Mouse (Mus musculus) subcutaneous adipose tissue, adult 2 months (tissue): ENCODE results near the gene Gba. TPM values are rescaled to one million over a fixed set of nuclear protein-coding genes. Genes with fewer than 3 reads are reported as not detected.

Experiments used
- polyA plus RNA-seq: library from polyadenylated mRNA; depleted of rRNA; stranded (reverse); fragments of >200 nt; gene quantifications from 2 replicates; pipeline ENCODE4 v1.2.3, GENCODE M21; 2012; ENCODE audit warnings: low replicate concordance; rRNA removed

The Gba gene
- 119 and 134 TPM in 2 replicates for polyA plus RNA-seq

GRCm38 (mm10) chr3:89202253-89203141 is at the start of gene Gba:
Gba (plus strand) TSS chr3:89202928.

DNA sequence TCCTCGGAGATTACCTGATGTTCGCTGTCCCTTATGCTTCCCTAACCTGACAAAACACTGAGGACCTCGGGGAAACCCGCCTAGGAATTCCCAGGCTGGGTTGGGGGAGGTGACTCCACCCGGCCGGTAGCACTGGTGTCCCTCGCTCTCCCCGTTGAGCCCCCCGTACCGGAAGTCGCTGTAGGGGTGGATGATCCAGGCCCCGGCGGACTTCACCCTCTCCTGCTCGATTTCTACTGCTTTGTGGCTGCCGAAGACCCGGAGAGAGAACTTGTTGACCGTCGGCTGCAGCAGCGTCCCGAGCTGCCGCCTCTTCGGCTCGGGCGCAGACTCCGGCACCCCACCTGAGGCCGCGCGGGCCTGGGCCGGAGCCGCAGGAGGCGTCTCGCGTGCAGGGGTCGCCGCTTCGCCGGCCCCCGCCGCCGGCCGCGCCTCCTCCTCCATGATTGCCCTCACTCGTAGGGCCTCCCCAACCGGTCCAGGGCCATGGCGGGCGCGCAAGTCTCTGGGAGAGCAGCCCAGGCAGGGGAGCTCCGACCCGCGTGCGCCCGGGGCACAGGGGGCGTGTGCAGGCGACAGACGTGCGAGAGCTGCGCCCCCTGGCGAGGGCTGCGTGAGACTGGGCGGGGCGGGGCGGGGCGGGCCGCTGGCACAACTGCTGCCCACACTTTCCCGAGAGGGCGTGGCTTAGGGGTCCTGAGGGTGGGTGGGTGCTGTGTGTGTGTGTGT is 42.9 kb upstream of the Gba start, which contains the start of gene Hcn3:
Gene Hcn3 (minus strand): TSS at position 581 of the 729 bp plus-strand sequence.

DNA sequence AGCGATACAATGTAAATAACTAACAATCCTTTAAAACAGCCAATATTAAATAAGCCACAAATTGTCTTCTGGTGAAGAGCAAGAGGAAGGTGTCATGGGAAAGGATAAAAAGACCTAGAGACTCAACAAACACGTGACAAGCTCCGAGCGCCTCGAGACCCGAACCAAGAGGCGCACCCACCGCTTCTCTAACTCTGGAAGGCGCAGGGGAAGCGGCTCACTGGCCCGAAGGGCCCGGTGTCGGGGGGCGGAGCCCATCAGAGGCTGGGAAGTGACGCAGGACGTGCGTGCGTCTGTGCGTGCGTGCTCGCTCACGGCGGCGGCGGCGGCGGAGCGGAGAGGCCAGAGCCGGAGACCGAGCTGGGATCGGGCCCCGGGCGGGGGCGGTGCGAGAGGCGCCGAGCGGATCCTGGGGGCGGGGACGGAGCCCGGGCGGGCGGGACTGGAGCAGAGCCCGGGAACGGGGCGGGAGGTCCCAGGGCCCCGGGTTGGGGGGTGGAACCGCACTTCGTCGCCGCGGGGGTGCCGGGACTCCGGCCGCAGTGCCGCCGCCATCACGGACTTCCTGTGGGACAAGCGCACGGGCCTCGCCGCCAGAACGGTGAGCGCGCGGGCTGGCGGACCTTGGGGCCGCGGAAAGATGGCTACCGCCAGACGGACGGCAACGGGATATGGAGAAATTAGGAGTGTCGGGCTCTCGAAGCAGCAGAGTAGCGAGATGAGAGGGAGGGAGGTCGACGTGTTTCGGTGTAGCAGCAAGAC is 38.0 kb upstream of the Gba start, which contains the start of gene Clk2:
Gene Clk2 (plus strand): TSS at position 290 of the 762 bp plus-strand sequence.

DNA sequence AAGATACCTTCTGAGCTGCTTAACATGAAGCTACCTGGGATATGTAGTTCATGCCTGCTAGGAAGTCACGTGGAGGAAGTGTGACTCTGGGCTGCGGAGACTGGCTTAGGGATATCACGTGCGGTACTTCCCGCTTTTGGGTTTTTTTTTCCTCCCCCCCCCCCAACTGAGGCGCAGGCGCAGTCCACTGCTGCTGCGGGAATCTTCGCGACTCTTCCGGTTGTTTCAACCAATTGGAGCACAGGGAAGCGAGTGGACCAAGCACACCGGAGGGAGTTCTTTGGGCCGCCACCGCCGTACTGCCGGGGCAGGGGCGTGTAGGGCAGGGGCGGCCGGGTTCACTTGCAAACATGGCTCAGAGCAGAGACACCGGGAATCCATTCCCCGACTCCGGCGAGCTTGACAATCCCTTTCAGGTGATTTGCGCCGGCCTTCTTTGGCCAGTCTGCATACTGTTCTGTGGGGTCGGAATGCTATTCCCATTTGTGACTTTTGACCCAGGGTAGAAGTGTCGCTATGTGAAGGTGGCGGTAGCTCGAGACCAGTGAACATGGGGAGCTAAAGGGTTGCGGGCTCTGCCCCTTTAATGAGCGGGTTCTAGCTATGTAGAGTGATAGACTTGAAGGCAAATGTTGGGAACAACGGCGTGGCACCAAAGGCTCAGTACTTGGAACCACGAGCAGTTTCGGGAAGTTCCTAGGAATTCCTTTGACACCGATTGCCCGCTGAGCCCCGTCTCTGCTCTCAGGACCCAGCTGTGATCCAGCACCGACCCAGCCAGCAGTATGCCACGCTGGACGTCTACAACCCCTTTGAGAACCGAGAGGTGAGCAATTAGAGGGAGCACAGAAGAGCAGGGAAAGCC is 25.3 kb upstream of the Gba start, which contains the start of gene Scamp3:
Gene Scamp3 (plus strand): TSS at position 232 of the 865 bp plus-strand sequence.

DNA sequence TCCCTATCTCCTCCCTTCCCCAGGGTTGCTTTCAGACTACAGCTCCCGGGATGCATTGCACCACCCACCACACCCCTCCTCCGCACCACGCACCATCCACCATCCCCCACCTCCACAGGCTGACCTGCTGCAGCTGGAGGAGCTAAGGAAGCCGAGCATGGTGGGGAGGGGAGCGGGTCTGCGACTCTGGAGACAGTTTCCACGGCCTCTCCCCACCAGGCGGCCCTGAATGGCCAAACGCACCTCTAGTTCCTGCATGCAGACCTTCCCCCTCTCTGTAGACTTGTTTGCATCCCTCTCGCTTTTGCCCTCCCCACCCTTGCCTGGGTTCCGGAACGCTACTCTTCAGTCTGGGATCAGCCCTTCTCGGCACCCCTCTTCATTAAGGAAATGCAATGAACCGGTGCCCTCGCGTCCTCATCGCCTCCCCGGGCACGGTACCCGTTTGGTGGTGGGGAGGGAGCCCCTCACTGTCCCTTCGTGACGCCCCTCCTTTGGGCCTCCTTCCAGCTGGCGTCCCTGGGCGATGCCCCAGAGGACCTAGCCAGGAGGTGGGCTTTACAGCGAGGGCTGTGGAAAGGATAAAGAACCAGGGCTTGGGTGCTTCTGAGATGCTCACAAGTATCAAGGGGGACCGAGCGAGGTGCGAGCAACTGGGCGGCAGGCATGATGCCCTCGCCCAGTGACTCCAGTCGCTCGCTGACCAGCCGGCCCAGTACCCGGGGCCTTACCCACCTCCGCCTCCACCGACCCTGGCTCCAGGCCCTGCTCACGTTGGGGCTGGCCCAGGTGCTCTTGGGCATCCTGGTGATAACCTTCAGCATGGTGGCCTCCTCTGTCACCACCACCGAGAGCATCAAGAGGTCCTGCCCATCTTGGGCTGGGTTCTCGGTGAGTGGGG is 19.4 kb upstream of the Gba start, which contains the start of gene Fam189b:
Gene Fam189b (plus strand): TSS at position 86 of the 901 bp plus-strand sequence.

GRCm38 (mm10) chr3:89214681-89215411 is 12.1 kb downstream of the Gba start, which contains the start of gene Thbs3:
Thbs3 (plus strand) TSS chr3:89215180.

DNA sequence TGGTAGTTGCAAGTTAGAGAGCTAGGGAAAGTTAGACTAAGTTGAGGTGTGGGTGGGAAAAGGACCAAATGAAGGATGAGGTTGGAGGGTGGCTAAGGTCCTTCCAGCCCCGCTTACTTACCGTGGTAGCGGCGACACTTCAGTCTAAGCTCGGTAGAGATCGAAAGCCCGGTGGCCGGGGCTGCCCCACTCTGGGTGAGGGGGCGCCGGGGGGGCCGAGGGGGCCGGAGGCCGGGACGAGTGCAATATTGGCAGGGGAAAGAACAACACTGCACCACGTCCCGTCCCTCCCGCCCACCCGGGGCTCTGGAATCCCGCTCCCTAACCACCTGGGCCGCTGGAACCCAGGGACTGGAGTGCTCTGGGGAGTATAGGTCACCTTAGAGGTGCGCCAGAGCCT is 24.2 kb downstream of the Gba start, which contains the start of gene Mtx1:
Gene Mtx1 (minus strand): TSS at position 189 of the 400 bp plus-strand sequence.

GRCm38 (mm10) chr3:89228836-89229235 is 26.1 kb downstream of the Gba start, which contains the start of gene Muc1:
Muc1 (plus strand) TSS chr3:89229057.

GRCm38 (mm10) chr3:89245688-89246171 is 43.0 kb downstream of the Gba start, which contains the start of gene Krtcap2:
Krtcap2 (plus strand) TSS chr3:89245966.

GRCm38 (mm10) chr3:89246261-89247100 is 43.8 kb downstream of the Gba start, which contains the start of gene Trim46:
Trim46 (minus strand) TSS chr3:89246309.

Other genes with a start within 250 kb of the Gba start
- 34.6 and 53.0 TPM in 2 replicates for gene Rusc1, start 109.6 kb upstream of the Gba start, polyA plus RNA-seq
- gene Gm43738, start 101.8 kb upstream of the Gba start, polyA plus RNA-seq = not detected in 2 replicates
- 79.2 and 117 TPM in 2 replicates for gene Fdps, start 101.0 kb upstream of the Gba start, polyA plus RNA-seq
- gene Pklr, start 66.8 kb upstream of the Gba start, polyA plus RNA-seq = 1.9 TPM in 1 of 2 replicates, not detected in the other
- 0.11 and 1.8 TPM in 2 replicates for gene Hcn3, start 42.7 kb upstream of the Gba start, polyA plus RNA-seq
- 52.1 and 101 TPM in 2 replicates for gene Clk2, start 38.1 kb upstream of the Gba start, polyA plus RNA-seq
- gene Scamp3, start 25.5 kb upstream of the Gba start, polyA plus RNA-seq = 176 and 177 TPM in 2 replicates
- 30.0 and 81.4 TPM in 2 replicates for gene Fam189b, start 19.8 kb upstream of the Gba start, polyA plus RNA-seq
- gene Thbs3, start 12.3 kb downstream of the Gba start, polyA plus RNA-seq = 55.5 and 268 TPM in 2 replicates
- 170 and 192 TPM in 2 replicates for gene Mtx1, start 24.2 kb downstream of the Gba start, polyA plus RNA-seq
- 2.8 and 52.8 TPM in 2 replicates for gene Muc1, start 26.1 kb downstream of the Gba start, polyA plus RNA-seq
- 112 and 194 TPM in 2 replicates for gene Krtcap2, start 43.0 kb downstream of the Gba start, polyA plus RNA-seq
- 5.0 and 16.6 TPM in 2 replicates for gene Trim46, start 43.4 kb downstream of the Gba start, polyA plus RNA-seq
- gene Dpm3, start 56.4 kb downstream of the Gba start, polyA plus RNA-seq = 369 and 505 TPM in 2 replicates
- 187 and 197 TPM in 2 replicates for gene Slc50a1, start 67.6 kb downstream of the Gba start, polyA plus RNA-seq
- 42.8 and 59.6 TPM in 2 replicates for gene Efna1, start 78.2 kb downstream of the Gba start, polyA plus RNA-seq
- 0.56 and 5.8 TPM in 2 replicates for gene Efna3, start 120.0 kb downstream of the Gba start, polyA plus RNA-seq
- 3.7 and 48.7 TPM in 2 replicates for gene Efna4, start 135.1 kb downstream of the Gba start, polyA plus RNA-seq
- 211 and 374 TPM in 2 replicates for gene Adam15, start 147.1 kb downstream of the Gba start, polyA plus RNA-seq
- 2.2 and 6.3 TPM in 2 replicates for gene Dcst2, start 159.0 kb downstream of the Gba start, polyA plus RNA-seq
- gene Dcst1, start 162.3 kb downstream of the Gba start, polyA plus RNA-seq = 1.1 and 4.6 TPM in 2 replicates
- 69.1 and 111 TPM in 2 replicates for gene Zbtb7b, start 191.8 kb downstream of the Gba start, polyA plus RNA-seq
- 0.24 TPM in 1 of 2 replicates, not detected in the other for gene Lenep, start 199.9 kb downstream of the Gba start, polyA plus RNA-seq
- gene Flad1, start 208.9 kb downstream of the Gba start, polyA plus RNA-seq = 62.8 and 93.5 TPM in 2 replicates
- 46.2 and 57.2 TPM in 2 replicates for gene Cks1b, start 215.5 kb downstream of the Gba start, polyA plus RNA-seq
- 109 and 199 TPM in 2 replicates for gene Shc1, start 215.5 kb downstream of the Gba start, polyA plus RNA-seq
- 30.5 and 69.3 TPM in 2 replicates for gene Pygo2, start 227.3 kb downstream of the Gba start, polyA plus RNA-seq
- 53.4 and 121 TPM in 2 replicates for gene Pbxip1, start 233.8 kb downstream of the Gba start, polyA plus RNA-seq